Mouse (Mus musculus): ENCODE measurements around the gene Itgb2.

GRCm38 (mm10) chr10:77603021-77603420 lies 73.0 kb downstream of the Itgb2 start:
- TF ChIP-seq CTCF (IDR thresholded peaks at IDR 0.05; ENCODE audit: low read depth) (no peak), EP300 (IDR thresholded peaks at IDR 0.05; ENCODE audit: low read depth) (no peak)
